Mouse (Mus musculus) retina, adult 2 months (tissue): ENCODE results near the gene Nudt14.
A peak's percentile ranks its signal among the peaks of the same experiment; 100 is the strongest.

Experiments
- DNase-seq: peaks from one replicate; pipeline ENCODE4 v3.0.0-alpha.2; 2012; ENCODE audit warnings: low read depth, low spot score

The Nudt14 gene

GRCm38 (mm10) chr12:112941776-112942713 lies at the start of gene Nudt14:
Nudt14 (minus strand) TSS chr12:112942124.
- peak; percentile 64 for DNase-seq

GRCm38 (mm10) chr12:112991444-112991843 lies 49.5 kb upstream of the Nudt14 start:
- DNase-seq: no peak

- no peak for DNase-seq
These were observed 48.9 kb upstream of the Nudt14 start for GRCm38 (mm10) chr12:112990706-112991405.

GRCm38 (mm10) chr12:112987877-112988276 lies 46.0 kb upstream of the Nudt14 start:
- DNase-seq: no peak

GRCm38 (mm10) chr12:112985346-112985745 lies 43.4 kb upstream of the Nudt14 start:
- no peak for DNase-seq

GRCm38 (mm10) chr12:112982031-112982430 lies 40.1 kb upstream of the Nudt14 start:
- DNase-seq: no peak

- DNase-seq: no peak
These were observed 35.2 kb upstream of the Nudt14 start for GRCm38 (mm10) chr12:112977156-112977555.

GRCm38 (mm10) chr12:112976371-112977073 lies 34.6 kb upstream of the Nudt14 start, which contains the start of gene Btbd6:
Btbd6 (plus strand) TSS chr12:112976482.
- peak; percentile 64 for DNase-seq

- DNase-seq: no peak
These were observed 32.8 kb upstream of the Nudt14 start for GRCm38 (mm10) chr12:112974736-112975135.

- no peak for DNase-seq
These were observed 27.7 kb upstream of the Nudt14 start for GRCm38 (mm10) chr12:112969616-112970015.

- no peak for DNase-seq
These were observed 27.0 kb upstream of the Nudt14 start for GRCm38 (mm10) chr12:112968943-112969342.

- DNase-seq: no peak
These were observed 23.9 kb upstream of the Nudt14 start for GRCm38 (mm10) chr12:112965783-112966182.

- no peak for DNase-seq
These were observed 19.9 kb upstream of the Nudt14 start for GRCm38 (mm10) chr12:112961872-112962271.

GRCm38 (mm10) chr12:112961428-112961827 lies 19.5 kb upstream of the Nudt14 start:
- no peak for DNase-seq

- DNase-seq: no peak
These were observed 17.5 kb upstream of the Nudt14 start for GRCm38 (mm10) chr12:112959421-112959820.

- no peak for DNase-seq
These were observed 16.4 kb upstream of the Nudt14 start for GRCm38 (mm10) chr12:112958303-112958702.

- DNase-seq: no peak
These were observed 13.9 kb upstream of the Nudt14 start for GRCm38 (mm10) chr12:112955800-112956199.

GRCm38 (mm10) chr12:112952926-112953565 lies 11.1 kb upstream of the Nudt14 start:
- DNase-seq: no peak

- DNase-seq: no peak
These were observed 10.5 kb upstream of the Nudt14 start for GRCm38 (mm10) chr12:112952433-112952832.

- DNase-seq: no peak
These were observed 9.4 kb upstream of the Nudt14 start for GRCm38 (mm10) chr12:112951150-112951842.

GRCm38 (mm10) chr12:112950761-112951129 lies 8.8 kb upstream of the Nudt14 start:
- no peak for DNase-seq
